Mouse (Mus musculus) hindbrain, postnatal 0 days (tissue): ENCODE results near the gene Gm10406. TPM values are rescaled to one million over a fixed set of nuclear protein-coding genes. Genes with fewer than 3 reads are reported as not detected.
A peak's percentile ranks its signal among the peaks of the same experiment; 100 is the strongest.
"Not testable (repeated sequence)": the region's sequence is repeated elsewhere in the genome, so short reads cannot be mapped to it uniquely, and the experiment has no call there.

Experiments used
- ATAC-seq: fragments of 200-750 bp; cut with Nextera tagmentation; 2 replicates; pipeline ENCODE4 v1.8.0; 2017; ENCODE audit warnings: mild to moderate bottlenecking, moderate TSS enrichment, moderate library complexity
- DNase-seq: peaks from one replicate; pipeline ENCODE4 v3.0.0-alpha.2; 2015; ENCODE audit warnings: low spot score
- H3K27ac ChIP-seq: fragments of 300-500 bp; sonication (generic); 2 replicates; pipeline ENCODE4 v1.5.1; 2014; ENCODE audit warnings: mild to moderate bottlenecking
- H3K27me3 ChIP-seq: fragments of 300-500 bp; sonication (generic); 2 replicates; pipeline ENCODE4 v1.6.1; 2014; ENCODE audit warnings: low read length, mixed read lengths; ENCODE audit not compliant: insufficient read depth
- H3K36me3 ChIP-seq: fragments of 300-500 bp; sonication (generic); 2 replicates; pipeline ENCODE4 v1.6.1; 2014; ENCODE audit warnings: low read length, mixed read lengths; ENCODE audit not compliant: insufficient read depth
- H3K4me1 ChIP-seq: fragments of 300-500 bp; sonication (generic); 2 replicates; pipeline ENCODE4 v1.6.1; 2014; ENCODE audit warnings: antibody characterized with exemption, low read length, mixed read lengths; ENCODE audit not compliant: insufficient read depth
- H3K4me2 ChIP-seq: fragments of 300-500 bp; sonication (generic); 2 replicates; pipeline ENCODE4 v1.6.1; 2014; ENCODE audit warnings: low read depth, mild to moderate bottlenecking, low read length, moderate library complexity, mixed read lengths
- H3K4me3 ChIP-seq: fragments of 300-500 bp; sonication (generic); 2 replicates; pipeline ENCODE4 v1.5.1; 2014; ENCODE audit warnings: low read length
- H3K9ac ChIP-seq: fragments of 300-500 bp; sonication (generic); replicated peaks from 2 replicates; pipeline ENCODE4 v1.6.1; 2014; ENCODE audit warnings: mild to moderate bottlenecking, low read length, moderate library complexity, mixed read lengths
- H3K9me3 ChIP-seq: fragments of 300-500 bp; sonication (generic); 2 replicates; pipeline ENCODE4 v1.6.1; 2016; ENCODE audit warnings: low read length, mixed read lengths
- CTCF ChIP-seq: IDR thresholded peaks from 2 replicates; pipeline ENCODE4 v1.5.1; 2016; ENCODE audit warnings: antibody characterized with exemption, control low read depth, low read depth
- WGBS: fragments of 180-500 bp; shearing (Covaris S2); extraction: QIAGEN DNeasy Blood & Tissue Kit; methylation state at CpG from one replicate; pipeline ENCODE4 v1.1.7; 2014; 5-methylcytosine and 5-hydroxymethylcytosine counted together
- polyA plus RNA-seq: library from polyadenylated mRNA; unstranded; fragments of >200 nt; fragmentation: Nextera tagmentation; extraction: Ambion mirVana; gene quantifications from 2 replicates; pipeline ENCODE4 v1.2.1, GENCODE M21; 2015
- total RNA-seq: library from RNA; depleted of rRNA; stranded (reverse); fragments of >200 nt; gene quantifications from 2 replicates; pipeline ENCODE4 v1.2.3, GENCODE M21; 2014; rRNA removed

The Gm10406 gene
- total RNA-seq (1.9 and 2.8 TPM in 2 replicates), polyA plus RNA-seq (3.9 and 4.4 TPM in 2 replicates)

DNA sequence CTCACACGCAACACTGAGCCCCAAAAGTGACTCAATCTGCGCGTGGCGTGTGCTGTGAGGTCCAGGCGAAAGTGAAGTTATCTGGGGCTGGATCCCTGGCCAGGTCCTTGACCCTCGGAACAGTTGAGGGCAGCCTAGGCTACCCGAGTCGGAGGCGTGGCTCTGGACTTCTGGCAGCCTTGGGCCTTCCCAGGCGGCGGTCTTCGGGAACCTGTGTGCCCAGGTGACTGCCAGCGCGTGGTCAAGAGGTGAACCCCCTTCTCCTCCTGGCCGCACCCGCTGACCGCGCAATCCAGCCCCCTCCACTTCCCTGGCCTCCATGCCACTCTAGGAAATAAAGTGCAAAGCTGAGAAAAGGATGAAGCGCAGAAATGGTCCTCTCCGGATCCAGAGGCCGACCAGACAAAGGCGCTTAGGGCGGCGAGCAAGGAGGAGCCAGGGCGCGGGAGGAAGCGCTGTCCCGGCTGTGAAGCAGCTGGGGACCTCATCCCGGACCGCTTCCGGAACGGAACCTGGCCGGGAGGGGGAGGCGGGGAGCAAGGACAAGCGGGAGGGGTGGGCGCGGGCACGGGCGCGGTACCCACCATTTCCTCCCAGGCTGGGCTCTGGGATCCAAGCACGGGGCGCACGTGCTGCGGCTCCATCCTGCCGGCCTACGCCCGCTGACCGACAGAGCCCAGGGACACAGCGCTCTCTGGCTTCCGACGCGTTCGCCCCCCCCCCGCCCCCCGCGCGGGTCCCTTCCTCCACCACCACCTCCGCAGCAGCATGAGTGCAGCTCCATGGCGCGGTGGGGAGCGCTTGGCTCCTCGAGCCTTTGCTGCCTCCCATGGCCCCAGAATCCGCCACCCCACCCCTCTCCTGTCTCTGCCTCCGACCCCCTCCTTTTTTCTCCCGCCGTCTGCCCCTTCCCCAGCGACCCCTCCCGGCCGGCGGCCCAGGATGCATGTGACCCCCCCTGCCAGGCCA is at the start of gene Gm10406:
Gene Gm10406 (minus strand): TSS at position 669 of the 969 bp plus-strand sequence.
- Histone ChIP-seq H3K9ac (peak within 1 kb of the TSS; percentile 38; the same call in 1 of the 2 replicates), H3K4me3 (peak within 1 kb of the TSS; percentile 41), H3K4me2 (peak within 1 kb of the TSS; percentile 60), H3K27ac (peak within 1 kb of the TSS; percentile 56; the same call in 1 of the 2 replicates)
- not testable (repeated sequence) for ATAC-seq, H3K4me1 ChIP-seq, H3K27me3 ChIP-seq, H3K36me3 ChIP-seq, H3K9me3 ChIP-seq
- WGBS, result under 1% methylated on average over 37 of the region's 70 CpGs
- DNase-seq, result peak; percentile 8

DNA sequence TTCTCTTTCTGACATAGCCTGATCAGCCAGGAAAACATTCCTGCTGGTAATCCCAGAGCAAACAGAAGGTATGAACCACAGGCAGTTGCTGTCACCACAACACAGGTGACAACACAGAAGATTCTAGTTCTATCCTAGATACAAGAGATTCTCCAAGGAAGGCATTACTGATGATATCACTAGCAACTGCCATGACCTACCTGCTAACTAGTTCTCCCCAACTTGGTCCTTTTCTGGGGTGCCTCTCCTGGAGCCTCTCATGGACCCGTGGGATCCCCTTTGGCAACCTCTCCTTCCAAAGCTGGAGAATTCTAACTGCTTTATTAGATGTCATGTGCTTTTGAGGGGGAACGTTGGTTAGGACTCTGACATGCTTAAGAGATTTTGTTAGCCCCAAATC is 17.6 kb upstream of the Gm10406 start, which contains the start of gene Gm3685:
Gene Gm3685 (minus strand): TSS at position 101 of the 400 bp plus-strand sequence.
- H3K9me3 ChIP-seq, H3K27me3 ChIP-seq, ATAC-seq, H3K27ac ChIP-seq, H3K4me1 ChIP-seq, DNase-seq, H3K36me3 ChIP-seq, H3K4me3 ChIP-seq, H3K9ac ChIP-seq, H3K4me2 ChIP-seq: not testable (repeated sequence)
- WGBS, result no CpG with 5 or more reads among the region's 2 CpGs

DNA sequence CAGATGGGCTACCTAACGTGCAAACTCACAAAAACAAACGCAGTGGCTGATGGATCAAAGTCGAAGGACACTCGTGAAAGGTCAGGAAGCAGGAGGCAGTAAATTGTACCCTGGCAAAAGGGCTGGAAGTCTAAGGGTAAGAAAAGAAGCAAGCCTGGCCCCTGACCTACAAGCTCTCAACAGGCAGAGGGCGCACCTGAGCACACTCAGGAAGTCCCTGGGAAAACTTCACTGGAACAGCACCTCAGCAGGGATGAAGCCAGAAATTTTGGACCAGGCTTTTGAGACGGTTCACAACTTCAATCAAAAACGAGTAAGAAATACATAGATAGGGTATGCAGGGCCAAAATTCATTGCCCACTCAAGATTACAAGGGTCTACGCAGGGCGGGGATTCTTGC is 975 bp downstream of the Gm10406 start:
- not testable (repeated sequence) for DNase-seq

DNA sequence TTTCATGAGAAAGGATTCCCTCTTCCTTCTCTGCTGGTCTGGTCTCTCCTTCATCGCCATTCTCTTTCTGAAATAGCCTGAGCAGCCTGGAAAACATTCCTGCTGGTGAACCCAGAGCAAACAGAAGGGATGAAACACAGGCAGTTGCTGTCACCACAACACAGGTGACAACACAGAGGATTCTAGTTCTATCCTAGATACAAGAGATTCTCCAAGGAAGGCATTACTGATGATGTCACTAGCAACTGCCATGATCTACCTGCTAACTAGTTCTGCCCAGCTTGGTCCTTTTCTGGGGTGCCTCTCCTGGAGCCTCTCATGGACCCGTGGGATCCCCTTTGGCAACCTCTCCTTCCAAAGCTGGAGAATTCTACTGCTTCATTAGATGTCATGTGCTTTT is 53.5 kb downstream of the Gm10406 start, which contains the start of gene Gm6356:
Gene Gm6356 (minus strand): TSS at position 101 of the 400 bp plus-strand sequence.
- H3K4me2 ChIP-seq, H3K4me3 ChIP-seq, H3K36me3 ChIP-seq, H3K27me3 ChIP-seq, H3K9me3 ChIP-seq, H3K9ac ChIP-seq, ATAC-seq, H3K27ac ChIP-seq, DNase-seq, H3K4me1 ChIP-seq: not testable (repeated sequence)
- WGBS, result 59% methylated on average over 1 of the region's 2 CpGs

More for the DNA sequence above, 975 bp downstream of the Gm10406 start:
- H3K9ac ChIP-seq, H3K9me3 ChIP-seq, H3K36me3 ChIP-seq, ATAC-seq, H3K27ac ChIP-seq, H3K4me1 ChIP-seq, H3K27me3 ChIP-seq: not testable (repeated sequence)
- Histone ChIP-seq H3K4me3 (peak overlapping the region; percentile 41), H3K4me2 (peak overlapping the region; percentile 60; the same call in 1 of the 2 replicates)
- WGBS, result 5% methylated on average over 9 of the region's 9 CpGs
- TF ChIP-seq CTCF, result peak; percentile 58

Other genes starting within 250 kb of the Gm10406 start
- not detected in 2 replicates for gene Gm3642, start 187.1 kb downstream of the Gm10406 start, total RNA-seq
- gene Gm3642, start 187.1 kb downstream of the Gm10406 start, polyA plus RNA-seq, result not detected in 2 replicates
- gene Gm3667, start 137.5 kb downstream of the Gm10406 start, total RNA-seq, result 5.2 and 6.8 TPM in 2 replicates
- gene Gm3667, start 137.5 kb downstream of the Gm10406 start, polyA plus RNA-seq, result 11.2 and 13.7 TPM in 2 replicates
- gene Gm6356, start 53.6 kb downstream of the Gm10406 start, total RNA-seq, result not detected in 2 replicates
- not detected in 2 replicates for gene Gm6356, start 53.6 kb downstream of the Gm10406 start, polyA plus RNA-seq
- gene Gm3685, start 17.5 kb upstream of the Gm10406 start, total RNA-seq, result not detected in 2 replicates
- not detected in 2 replicates for gene Gm3685, start 17.5 kb upstream of the Gm10406 start, polyA plus RNA-seq
- gene Gm3696, start 73.2 kb upstream of the Gm10406 start, total RNA-seq, result 5.1 and 5.2 TPM in 2 replicates
- gene Gm3696, start 73.2 kb upstream of the Gm10406 start, polyA plus RNA-seq, result 5.5 and 7.1 TPM in 2 replicates
- not detected in 2 replicates for gene Gm6676, start 98.0 kb upstream of the Gm10406 start, total RNA-seq
- gene Gm6676, start 98.0 kb upstream of the Gm10406 start, polyA plus RNA-seq, result not detected in 2 replicates
- gene Gm3512, start 147.1 kb upstream of the Gm10406 start, total RNA-seq, result 4.6 and 5.0 TPM in 2 replicates
- 7.8 and 9.2 TPM in 2 replicates for gene Gm3512, start 147.1 kb upstream of the Gm10406 start, polyA plus RNA-seq
- not detected in 2 replicates for gene Gm16434, start 167.1 kb upstream of the Gm10406 start, total RNA-seq
- gene Gm16434, start 167.1 kb upstream of the Gm10406 start, polyA plus RNA-seq, result not detected in 2 replicates
- gene Gm3727, start 237.3 kb upstream of the Gm10406 start, total RNA-seq, result not detected in 2 replicates
- not detected in 2 replicates for gene Gm3727, start 237.3 kb upstream of the Gm10406 start, polyA plus RNA-seq